Mouse (Mus musculus): ENCODE data around the gene Pym1. TPM values are rescaled to one million over a fixed set of nuclear protein-coding genes. Genes with fewer than 3 reads are reported as not detected.
"Not testable (repeated sequence)": the region's sequence is repeated elsewhere in the genome, so short reads cannot be mapped to it uniquely, and the experiment has no call there.

Pym1 gene
- polyA plus RNA-seq (2016; fragmentation: Nextera tagmentation; extraction: Ambion mirVana), result 54.7 and 62.2 TPM in 2 replicates

GRCm38 (mm10) chr10:128747646-128748251 lies at the start of gene Pym1:
Pym1 (plus strand) TSS chr10:128747889.
- H3K4me3 ChIP-seq, result peak within 1 kb of the TSS; percentile 84
- DNase-seq (ENCODE audit: low spot score), result peak; percentile 77
- no peaks in the 10 kb centered on the region for H3K9me3 ChIP-seq
- H3K4me1 ChIP-seq (replicated peaks), result peaks cover 46% of the 10 kb centered on the region
- H3K27ac ChIP-seq, result peak within 1 kb of the TSS; percentile 98
- peaks cover 39% of the 10 kb centered on the region for H3K27me3 ChIP-seq (ENCODE audit: insufficient read depth, poor library complexity, severe bottlenecking)
- H3K36me3 ChIP-seq, result peaks cover 10% of the 10 kb centered on the region
- under 1% methylated on average over 36 of the region's 36 CpGs for WGBS

GRCm38 (mm10) chr10:128699006-128699405 lies 48.7 kb upstream of the Pym1 start:
- Histone ChIP-seq H3K27me3 (ENCODE audit: insufficient read depth, poor library complexity, severe bottlenecking) (no peaks in the 10 kb centered on the region), H3K9me3 (no peaks in the 10 kb centered on the region), H3K4me1 (replicated peaks) (peaks cover 29% of the 10 kb centered on the region), H3K4me3 (no peak overlapping the region), H3K36me3 (peaks cover 61% of the 10 kb centered on the region), H3K27ac (no peak overlapping the region)
- WGBS, result 89% methylated on average over 5 of the region's 5 CpGs
- DNase-seq (ENCODE audit: low spot score), result no peak

GRCm38 (mm10) chr10:128699611-128700010 lies 48.1 kb upstream of the Pym1 start:
- Histone ChIP-seq H3K27ac (no peak overlapping the region), H3K4me3 (no peak overlapping the region), H3K4me1 (replicated peaks) (peaks cover 30% of the 10 kb centered on the region), H3K9me3 (no peaks in the 10 kb centered on the region), H3K36me3 (peaks cover 61% of the 10 kb centered on the region), H3K27me3 (ENCODE audit: insufficient read depth, poor library complexity, severe bottlenecking) (no peaks in the 10 kb centered on the region)
- DNase-seq (ENCODE audit: low spot score), result no peak
- 83% methylated on average over 11 of the region's 11 CpGs for WGBS

- Histone ChIP-seq H3K27me3 (ENCODE audit: insufficient read depth, poor library complexity, severe bottlenecking) (no peaks in the 10 kb centered on the region), H3K36me3 (peaks cover 61% of the 10 kb centered on the region), H3K4me3 (no peak overlapping the region), H3K27ac (no peak overlapping the region), H3K4me1 (replicated peaks) (peaks cover 31% of the 10 kb centered on the region), H3K9me3 (no peaks in the 10 kb centered on the region)
- no peak for DNase-seq (ENCODE audit: low spot score)
- 96% methylated on average over 5 of the region's 5 CpGs for WGBS
These were observed 47.0 kb upstream of the Pym1 start for GRCm38 (mm10) chr10:128700712-128701111.

- Histone ChIP-seq H3K4me1 (replicated peaks) (peaks cover 31% of the 10 kb centered on the region), H3K4me3 (no peak overlapping the region), H3K36me3 (peaks cover 58% of the 10 kb centered on the region), H3K9me3 (no peaks in the 10 kb centered on the region), H3K27me3 (ENCODE audit: insufficient read depth, poor library complexity, severe bottlenecking) (0 out of 2 replicates have a peak, but pooled peaks cover 2% of the 10 kb centered on the region), H3K27ac (no peak overlapping the region)
- no peak for DNase-seq (ENCODE audit: low spot score)
- WGBS, result 88% methylated on average over 6 of the region's 6 CpGs
These were observed 45.2 kb upstream of the Pym1 start for GRCm38 (mm10) chr10:128702328-128703007.

- H3K4me1 ChIP-seq (replicated peaks), result peaks cover 31% of the 10 kb centered on the region
- whole genome bisulfite sequencing, result 32% methylated on average over 4 of the region's 4 CpGs
These were observed 43.8 kb upstream of the Pym1 start, which contains the start of gene Pmel for GRCm38 (mm10) chr10:128703895-128704294. Pmel (plus strand) TSS chr10:128704195.

GRCm38 (mm10) chr10:128704491-128705316 lies 43.0 kb upstream of the Pym1 start, which contains the start of gene Cdk2:
Cdk2 (minus strand) TSS chr10:128705031.
- WGBS, result under 1% methylated on average over 61 of the region's 62 CpGs
- Histone ChIP-seq H3K9me3 (no peaks in the 10 kb centered on the region), H3K4me1 (replicated peaks) (peaks cover 31% of the 10 kb centered on the region), H3K27ac (peak within 1 kb of the TSS; percentile 95), H3K4me3 (peak within 1 kb of the TSS; percentile 90), H3K27me3 (ENCODE audit: insufficient read depth, poor library complexity, severe bottlenecking) (0 out of 2 replicates have a peak, but pooled peaks cover 2% of the 10 kb centered on the region), H3K36me3 (peaks cover 38% of the 10 kb centered on the region)
- peak; percentile 95 for DNase-seq (ENCODE audit: low spot score)

More at GRCm38 (mm10) chr10:128703895-128704294, 43.8 kb upstream of the Pym1 start, which contains the start of gene Pmel:
- Histone ChIP-seq H3K27ac (peak within 1 kb of the TSS; percentile 95), H3K36me3 (peaks cover 46% of the 10 kb centered on the region), H3K4me3 (peak within 1 kb of the TSS; percentile 90), H3K27me3 (ENCODE audit: insufficient read depth, poor library complexity, severe bottlenecking) (0 out of 2 replicates have a peak, but pooled peaks cover 2% of the 10 kb centered on the region), H3K9me3 (no peaks in the 10 kb centered on the region)
- DNase-seq (ENCODE audit: low spot score), result no peak

GRCm38 (mm10) chr10:128705317-128705693 lies 42.4 kb upstream of the Pym1 start:
- 12% methylated on average over 11 of the region's 11 CpGs for WGBS
- Histone ChIP-seq H3K36me3 (peaks cover 32% of the 10 kb centered on the region), H3K27ac (peak overlapping the region; percentile 95), H3K4me3 (peak overlapping the region; percentile 90), H3K27me3 (ENCODE audit: insufficient read depth, poor library complexity, severe bottlenecking) (0 out of 2 replicates have a peak, but pooled peaks cover 2% of the 10 kb centered on the region), H3K4me1 (replicated peaks) (peaks cover 31% of the 10 kb centered on the region), H3K9me3 (no peaks in the 10 kb centered on the region)
- DNase-seq (ENCODE audit: low spot score), result no peak

GRCm38 (mm10) chr10:128711318-128711717 lies 36.4 kb upstream of the Pym1 start:
- not testable (repeated sequence) for H3K4me1 ChIP-seq (replicated peaks); H3K27me3 ChIP-seq (ENCODE audit: insufficient read depth, poor library complexity, severe bottlenecking); H3K4me3 ChIP-seq; H3K27ac ChIP-seq; H3K36me3 ChIP-seq; H3K9me3 ChIP-seq; DNase-seq (ENCODE audit: low spot score)
- 95% methylated on average over 7 of the region's 7 CpGs for WGBS

- 91% methylated on average over 19 of the region's 19 CpGs for WGBS
- no peak for DNase-seq (ENCODE audit: low spot score)
- Histone ChIP-seq H3K36me3 (no peaks in the 10 kb centered on the region), H3K4me3 (no peak overlapping the region), H3K27ac (no peak overlapping the region), H3K9me3 (no peaks in the 10 kb centered on the region), H3K27me3 (ENCODE audit: insufficient read depth, poor library complexity, severe bottlenecking) (no peaks in the 10 kb centered on the region), H3K4me1 (replicated peaks) (no peaks in the 10 kb centered on the region)
These were observed 31.8 kb upstream of the Pym1 start for GRCm38 (mm10) chr10:128715559-128716537.

- WGBS, result 80% methylated on average over 4 of the region's 4 CpGs
These were observed 22.2 kb upstream of the Pym1 start for GRCm38 (mm10) chr10:128725466-128725865.

GRCm38 (mm10) chr10:128728059-128728458 lies 19.6 kb upstream of the Pym1 start:
- H3K4me1 ChIP-seq (replicated peaks), result no peaks in the 10 kb centered on the region
- H3K36me3 ChIP-seq, result peaks cover 4% of the 10 kb centered on the region; the same call in 1 of the 2 replicates
- DNase-seq (ENCODE audit: low spot score), result no peak
- H3K27me3 ChIP-seq (ENCODE audit: insufficient read depth, poor library complexity, severe bottlenecking), result no peaks in the 10 kb centered on the region
- no peak overlapping the region for H3K4me3 ChIP-seq
- H3K9me3 ChIP-seq, result no peaks in the 10 kb centered on the region
- H3K27ac ChIP-seq, result no peak overlapping the region
- WGBS, result 89% methylated on average over 5 of the region's 5 CpGs

More at GRCm38 (mm10) chr10:128725466-128725865, 22.2 kb upstream of the Pym1 start:
- not testable (repeated sequence) for H3K4me3 ChIP-seq; H3K36me3 ChIP-seq; H3K9me3 ChIP-seq; H3K27ac ChIP-seq; H3K4me1 ChIP-seq (replicated peaks); H3K27me3 ChIP-seq (ENCODE audit: insufficient read depth, poor library complexity, severe bottlenecking); DNase-seq (ENCODE audit: low spot score)

All from hindbrain, embryonic 10.5 days (tissue).